Mouse (Mus musculus) MEL (cell line): ENCODE data around the gene Tyro3. TPM values are rescaled to one million over a fixed set of nuclear protein-coding genes. Genes with fewer than 3 reads are reported as not detected.

Experiments used
- DNase-seq: peaks from one replicate; pipeline ENCODE4 v3.0.0; 2011; ENCODE audit warnings: low read depth, low spot score
- H3K27ac ChIP-seq: 2 replicates; pipeline ENCODE4 v1.5.1; 2012; ENCODE audit warnings: low read depth, mild to moderate bottlenecking, control low read depth, low read length, moderate library complexity; ENCODE audit not compliant: control insufficient read depth
- H3K27me3 ChIP-seq, 2 experiments: fragments of 150-350 bp in 1 of 2; sonication (generic) in 1 of 2; 2 replicates each; pipeline ENCODE4 v1.6.1; 2012; ENCODE audit warnings: low read length in 2 of 2, mild to moderate bottlenecking in 2 of 2, improper control_type of control experiment in 1 of 2, moderate library complexity in 1 of 2; ENCODE audit not compliant: insufficient read depth in 2 of 2, control insufficient read depth in 1 of 2
- H3K36me3 ChIP-seq, 2 experiments: 2 replicates each; pipeline ENCODE4 v1.6.1; 2012 to 2014; ENCODE audit warnings: low read length in 2 of 2, improper control_type of control experiment in 1 of 2, inconsistent platforms in 1 of 2, mild to moderate bottlenecking in 1 of 2; ENCODE audit not compliant: insufficient read depth in 2 of 2, control insufficient read depth in 1 of 2
- H3K4me1 ChIP-seq, 2 experiments: fragments of 150-350 bp in 1 of 2; sonication (generic) in 1 of 2; 2 replicates each; pipeline ENCODE4 v1.6.1; 2012; ENCODE audit warnings: low read length in 2 of 2, improper control_type of control experiment in 1 of 2, mild to moderate bottlenecking in 1 of 2; ENCODE audit not compliant: insufficient read depth in 2 of 2, control insufficient read depth in 1 of 2
- H3K4me3 ChIP-seq, 2 experiments: fragments of 150-350 bp in 1 of 2; sonication (generic) in 1 of 2; 2 replicates each; pipeline ENCODE4 v1.5.1; 2012; ENCODE audit warnings: low read depth in 2 of 2, low read length in 2 of 2, mild to moderate bottlenecking in 2 of 2, moderate library complexity in 2 of 2, control low read depth in 1 of 2, improper control_type of control experiment in 1 of 2; ENCODE audit not compliant: control insufficient read depth in 1 of 2, insufficient read depth in 1 of 2
- H3K79me2 ChIP-seq: 2 replicates; pipeline ENCODE4 v1.6.1; 2012; ENCODE audit warnings: mild to moderate bottlenecking, low read length, moderate library complexity; ENCODE audit not compliant: control insufficient read depth, poor library complexity, insufficient read depth
- H3K9ac ChIP-seq: 2 replicates; pipeline ENCODE4 v1.6.1; 2012; ENCODE audit warnings: low read depth, mild to moderate bottlenecking, control low read depth, low read length, moderate library complexity; ENCODE audit not compliant: control insufficient read depth, poor library complexity, severe bottlenecking
- H3K9me3 ChIP-seq: fragments of 150-350 bp; sonication (generic); replicated peaks from 2 replicates; pipeline ENCODE4 v1.6.1; 2012; ENCODE audit warnings: mild to moderate bottlenecking, low read length, improper control_type of control experiment, moderate library complexity; ENCODE audit not compliant: insufficient read depth
- ELF1 ChIP-seq: IDR thresholded peaks from 2 replicates; pipeline ENCODE4 v1.6.1; 2014; ENCODE audit warnings: low read depth, mild to moderate bottlenecking, inconsistent platforms, low read length, improper control_type of control experiment, moderate library complexity
- GATA1 ChIP-seq: IDR thresholded peaks from 2 replicates; pipeline ENCODE4 v1.6.1; 2011; ENCODE audit warnings: low read depth, low read length, improper control_type of control experiment
- HCFC1 ChIP-seq: IDR thresholded peaks from 2 replicates; pipeline ENCODE4 v1.6.1; 2012; ENCODE audit warnings: low read depth, mild to moderate bottlenecking, inconsistent platforms, low read length, improper control_type of control experiment, moderate library complexity
- KAT2A ChIP-seq: conservative IDR thresholded peaks from 2 replicates; pipeline ENCODE4 v1.6.1; 2012; ENCODE audit warnings: low read depth, low read length, improper control_type of control experiment, inconsistent platforms
- MAFK ChIP-seq: IDR thresholded peaks from 2 replicates; pipeline ENCODE4 v1.6.1; 2011; ENCODE audit warnings: low read depth, mild to moderate bottlenecking, low read length, improper control_type of control experiment, borderline replicate concordance
- MXI1 ChIP-seq: IDR thresholded peaks from 2 replicates; pipeline ENCODE4 v1.6.1; 2011; ENCODE audit warnings: mild to moderate bottlenecking, low read depth, low read length, improper control_type of control experiment
- NRF1 ChIP-seq: IDR thresholded peaks from 2 replicates; pipeline ENCODE4 v1.6.1; 2014; ENCODE audit warnings: low read depth, mild to moderate bottlenecking, inconsistent platforms, low read length, improper control_type of control experiment, moderate library complexity; ENCODE audit not compliant: poor library complexity, insufficient read depth, severe bottlenecking
- POLR2A ChIP-seq, 2 experiments: IDR thresholded peaks; 2 replicates each; pipeline ENCODE4 v1.6.1; 2011 to 2012; ENCODE audit warnings: low read length in 2 of 2, mild to moderate bottlenecking in 2 of 2, control low read depth in 1 of 2, improper control_type of control experiment in 1 of 2, low read depth in 1 of 2, moderate library complexity in 1 of 2; ENCODE audit not compliant: control insufficient read depth in 1 of 2, insufficient read depth in 1 of 2, poor library complexity in 1 of 2
- POLR2AphosphoS5 ChIP-seq: IDR thresholded peaks from 2 replicates; pipeline ENCODE4 v1.6.1; 2012; ENCODE audit warnings: low read depth, borderline replicate concordance, mild to moderate bottlenecking, inconsistent platforms, low read length, moderate library complexity, mixed read lengths
- SIN3A ChIP-seq: IDR thresholded peaks from 2 replicates; pipeline ENCODE4 v1.6.1; 2012; ENCODE audit warnings: low read length, improper control_type of control experiment, inconsistent platforms
- USF2 ChIP-seq, 2 experiments: IDR thresholded peaks; 2 replicates each; pipeline ENCODE4 v1.6.1; 2011 to 2012; ENCODE audit warnings: improper control_type of control experiment in 2 of 2, low read length in 2 of 2, borderline replicate concordance in 1 of 2, inconsistent platforms in 1 of 2, low read depth in 1 of 2, mild to moderate bottlenecking in 1 of 2; ENCODE audit not compliant: insufficient read depth in 1 of 2
- ZMIZ1 ChIP-seq: IDR thresholded peaks from 2 replicates; pipeline ENCODE4 v1.6.1; 2012; ENCODE audit warnings: low read depth, mild to moderate bottlenecking, inconsistent platforms, low read length, improper control_type of control experiment, moderate library complexity
- ZNF384 ChIP-seq: IDR thresholded peaks from 2 replicates; pipeline ENCODE4 v1.6.1; 2012; ENCODE audit warnings: low read depth, mild to moderate bottlenecking, inconsistent platforms, low read length, improper control_type of control experiment
- polyA plus RNA-seq, 2 experiments: library from polyadenylated mRNA; stranded (reverse) in 1 of 2; unstranded in 1 of 2; fragments of >175 nt in 1 of 2; fragments of >200 nt in 1 of 2; gene quantifications; 2 replicates each; pipeline versions ENCODE4 v1.2.1 to v1.2.4; 2012; ENCODE audit warnings: low replicate concordance in 2 of 2, low read depth in 1 of 2; ENCODE audit not compliant: insufficient read length in 2 of 2, insufficient read depth in 1 of 2, missing spikeins in 1 of 2
- total RNA-seq: library from RNA; depleted of rRNA; stranded (reverse); fragments of 300-350 nt; gene quantifications from 2 replicates; pipeline ENCODE4 v1.2.3, GENCODE M21; 2012

Tyro3 gene
- total and polyA plus RNA-seq, 3 experiments, result 11.2 to 15.2 TPM; not detected in 1

- Histone ChIP-seq H3K36me3 (no peaks in the 10 kb centered on the region), H3K9me3 (no peaks in the 10 kb centered on the region), H3K4me1 (no peaks in the 10 kb centered on the region), H3K4me3 (peak overlapping the region; percentile 48 to 67), H3K27me3 (no peaks in the 10 kb centered on the region), H3K9ac (peak overlapping the region; percentile 59), H3K79me2 (no peaks in the 10 kb centered on the region)
- DNase-seq, result peak; percentile 50
- TF ChIP-seq ZMIZ1 (no peak), MAFK (no peak), POLR2A (IDR thresholded peaks at IDR 0.05; ENCODE audit: control insufficient read depth in 1 of 2, insufficient read depth in 1 of 2, low read depth in 1 of 2, low read length in 2 of 2, poor library complexity in 1 of 2) (no peak), GATA1 (no peak), ELF1 (no peak), USF2 (IDR thresholded peaks at IDR 0.05; ENCODE audit: borderline replicate concordance in 1 of 2, insufficient read depth in 1 of 2, low read depth in 1 of 2, low read length in 2 of 2) (no peak), ZNF384 (no peak), SIN3A (no peak), POLR2AphosphoS5 (no peak), HCFC1 (no peak), NRF1 (no peak)
- TF ChIP-seq, all 39 proteins: peak for 0
- H3K27ac ChIP-seq, result no peak overlapping the region
These were observed 38.4 kb upstream of the Tyro3 start for GRCm38 (mm10) chr2:119758844-119759835.

DNA sequence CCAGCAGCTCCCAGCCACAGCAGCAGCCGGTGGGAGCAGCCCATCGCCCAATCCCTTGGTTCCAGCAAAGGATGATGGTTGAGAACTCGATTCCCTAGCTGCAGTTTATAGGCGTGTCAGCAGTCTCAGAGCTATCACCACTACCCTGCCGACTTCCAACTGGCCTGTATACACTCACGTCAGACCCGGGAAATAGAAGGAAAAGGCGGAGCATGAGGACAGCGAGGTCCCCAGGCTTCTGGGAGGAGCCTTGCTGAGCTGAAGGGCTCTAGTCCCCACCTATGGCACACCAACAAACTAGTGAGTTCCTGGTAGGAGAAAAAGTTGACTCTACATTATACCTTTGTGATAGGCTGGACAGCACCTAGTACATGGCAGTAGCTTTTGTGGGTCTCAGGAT lies 37.3 kb upstream of the Tyro3 start, which contains the start of gene Ltk:
Gene Ltk, minus strand, starts transcription at position 181 of the 400 bp plus-strand sequence.
- peak; percentile 71 for DNase-seq
- Histone ChIP-seq H3K27ac (peak within 1 kb of the TSS; percentile 17; the same call in 1 of the 2 replicates), H3K9me3 (no peaks in the 10 kb centered on the region), H3K4me3 (peak within 1 kb of the TSS; percentile 48 to 67; a peak in 3 of 4 replicates), H3K36me3 (no peaks in the 10 kb centered on the region), H3K4me1 (no peaks in the 10 kb centered on the region), H3K9ac (peak within 1 kb of the TSS; percentile 32), H3K79me2 (no peaks in the 10 kb centered on the region), H3K27me3 (no peaks in the 10 kb centered on the region)
- TF ChIP-seq MXI1 (peak; percentile 31; the same call in 1 of the 2 replicates), KAT2A (no peak)
